Mouse (Mus musculus) heart, adult 8-10 months (tissue): ENCODE data around the gene Cdc20b. TPM values are rescaled to one million over a fixed set of nuclear protein-coding genes. Genes with fewer than 3 reads are reported as not detected.

Experiments
- DNase-seq: peaks from one replicate; pipeline ENCODE4 v3.0.0; 2022; ENCODE audit warnings: low spot score
- total RNA-seq, 4 experiments: library from RNA; stranded (reverse); gene quantifications; 2 replicates each; pipeline ENCODE4 v1.2.4; 2022

Gene Cdc20b
- total RNA-seq, 4 experiments from 2014 or later, result not detected

GRCm38 (mm10) chr13:113023274-113024143 is 11.4 kb upstream of the Cdc20b start:
- DNase-seq, result no peak

GRCm38 (mm10) chr13:113031351-113031750 is 3.6 kb upstream of the Cdc20b start:
- DNase-seq, result no peak

GRCm38 (mm10) chr13:113031792-113032571 is 2.9 kb upstream of the Cdc20b start:
- DNase-seq, result no peak

GRCm38 (mm10) chr13:113032831-113033230 is 2.1 kb upstream of the Cdc20b start:
- DNase-seq, result no peak

- no peak for DNase-seq
Measured at GRCm38 (mm10) chr13:113034271-113034886, 532 bp upstream of the Cdc20b start.

GRCm38 (mm10) chr13:113035852-113036251 is 941 bp downstream of the Cdc20b start:
- DNase-seq, result peak; percentile 85

GRCm38 (mm10) chr13:113044876-113045275 is 10.0 kb downstream of the Cdc20b start:
- no peak for DNase-seq

GRCm38 (mm10) chr13:113045458-113046110 is 10.7 kb downstream of the Cdc20b start:
- no peak for DNase-seq

GRCm38 (mm10) chr13:113046211-113046883 is 11.4 kb downstream of the Cdc20b start, which contains the start of gene Gpx8:
Gpx8 (minus strand) TSS chr13:113046410.
- DNase-seq, result peak; percentile 57

- DNase-seq, result no peak
Measured at GRCm38 (mm10) chr13:113047018-113047417, 12.1 kb downstream of the Cdc20b start.

- no peak for DNase-seq
Measured at GRCm38 (mm10) chr13:113047647-113048046, 12.7 kb downstream of the Cdc20b start.

- DNase-seq, result no peak
Measured at GRCm38 (mm10) chr13:113054230-113054629, 19.3 kb downstream of the Cdc20b start.

GRCm38 (mm10) chr13:113055826-113056225 is 20.9 kb downstream of the Cdc20b start:
- DNase-seq, result no peak

GRCm38 (mm10) chr13:113061746-113062145 is 26.8 kb downstream of the Cdc20b start:
- no peak for DNase-seq

GRCm38 (mm10) chr13:113064542-113064941 is 29.6 kb downstream of the Cdc20b start:
- no peak for DNase-seq

GRCm38 (mm10) chr13:113079021-113079420 is 44.1 kb downstream of the Cdc20b start:
- no peak for DNase-seq

GRCm38 (mm10) chr13:113082101-113082500 is 47.2 kb downstream of the Cdc20b start:
- DNase-seq, result no peak

- no peak for DNase-seq
Measured at GRCm38 (mm10) chr13:113084732-113085131, 49.8 kb downstream of the Cdc20b start.

- DNase-seq, result no peak
Measured at GRCm38 (mm10) chr13:113087226-113088017, 52.5 kb downstream of the Cdc20b start.

GRCm38 (mm10) chr13:113090489-113090888 is 55.6 kb downstream of the Cdc20b start:
- no peak for DNase-seq
